Mouse (Mus musculus): ENCODE measurements around the gene Hip1r. TPM values are rescaled to one million over a fixed set of nuclear protein-coding genes. Genes with fewer than 3 reads are reported as not detected.

The Hip1r gene
- polyA plus RNA-seq, 1 experiment from 2014 or later = 16.7 TPM

DNA sequence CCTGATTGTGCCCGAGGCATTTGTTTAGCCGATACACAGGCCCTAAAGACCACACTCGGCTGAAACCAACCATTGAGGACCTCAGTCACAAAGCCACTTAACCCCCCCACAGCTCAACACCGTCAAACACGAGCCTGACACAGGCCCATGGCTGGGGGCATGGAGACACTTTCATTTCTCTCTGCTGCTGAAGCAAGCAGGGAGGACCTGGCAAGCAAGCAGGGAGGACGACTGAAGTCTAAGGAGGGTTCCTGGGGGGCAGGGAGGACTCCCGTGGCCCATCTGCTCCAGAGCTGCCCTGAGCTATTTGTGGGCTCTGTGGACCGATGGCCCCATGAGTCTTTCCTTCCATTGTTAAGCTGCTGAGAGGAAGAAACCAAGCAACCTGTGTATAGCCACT, 38.5 kb downstream of the Hip1r start:
- H3K4me1 ChIP-seq = peaks cover 76% of the 10 kb centered on the region
- no peaks in the 10 kb centered on the region for H3K9me3 ChIP-seq (replicated peaks)
- no peaks in the 10 kb centered on the region for H3K27me3 ChIP-seq (replicated peaks)
- H3K4me2 ChIP-seq = peak overlapping the region; percentile 67
- peak overlapping the region; percentile 85 for H3K27ac ChIP-seq
- WGBS (ENCODE audit: insufficient replicate concordance) = 28% methylated on average over 8 of the region's 8 CpGs
- peaks cover 39% of the 10 kb centered on the region for H3K36me3 ChIP-seq
- peak overlapping the region; percentile 45 for H3K9ac ChIP-seq
- H3K4me3 ChIP-seq = no peak overlapping the region
- no peak for ATAC-seq

DNA sequence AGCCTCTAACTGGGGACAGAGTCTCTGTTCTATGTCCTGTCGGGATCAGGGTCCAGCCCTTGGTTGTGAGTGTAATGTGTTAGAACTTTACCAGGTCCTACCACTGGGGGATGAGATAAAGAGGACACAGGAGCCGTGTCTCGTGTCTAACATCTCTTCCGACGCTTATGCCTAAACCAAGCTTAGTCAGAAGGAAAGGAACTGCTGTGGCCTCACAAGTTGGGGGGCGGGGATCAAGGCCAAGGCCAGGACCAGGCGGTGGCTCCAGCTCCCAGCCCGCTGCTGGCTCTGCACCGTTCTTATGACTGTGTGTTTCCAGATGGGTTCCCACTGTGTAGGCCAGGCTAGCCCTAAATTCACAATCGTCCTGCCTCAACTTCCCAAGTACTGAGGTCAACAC, 39.5 kb downstream of the Hip1r start:
- H3K27me3 ChIP-seq (replicated peaks) = no peaks in the 10 kb centered on the region
- H3K9ac ChIP-seq = no peak overlapping the region
- WGBS (ENCODE audit: insufficient replicate concordance) = 31% methylated on average over 10 of the region's 10 CpGs
- no peaks in the 10 kb centered on the region for H3K9me3 ChIP-seq (replicated peaks)
- H3K4me1 ChIP-seq = peaks cover 86% of the 10 kb centered on the region
- H3K4me2 ChIP-seq = peak overlapping the region; percentile 11; the same call in 1 of the 2 replicates
- H3K36me3 ChIP-seq = peaks cover 32% of the 10 kb centered on the region
- peak overlapping the region; percentile 85 for H3K27ac ChIP-seq
- H3K4me3 ChIP-seq = no peak overlapping the region
- no peak for ATAC-seq

- ATAC-seq = no peak
- no peak overlapping the region for H3K9ac ChIP-seq
- peaks cover 95% of the 10 kb centered on the region for H3K4me1 ChIP-seq
- WGBS (ENCODE audit: insufficient replicate concordance) = 61% methylated on average over 16 of the region's 16 CpGs
- H3K27me3 ChIP-seq (replicated peaks) = no peaks in the 10 kb centered on the region
- H3K27ac ChIP-seq = no peak overlapping the region
- H3K4me2 ChIP-seq = no peak overlapping the region
- peaks cover 25% of the 10 kb centered on the region for H3K36me3 ChIP-seq
- H3K9me3 ChIP-seq (replicated peaks) = no peaks in the 10 kb centered on the region
- no peak overlapping the region for H3K4me3 ChIP-seq
These were observed 40.3 kb downstream of the Hip1r start for GRCm38 (mm10) chr5:124013747-124014146.

- H3K4me2 ChIP-seq = no peak overlapping the region
- H3K4me1 ChIP-seq = peaks cover 99% of the 10 kb centered on the region
- peaks cover 21% of the 10 kb centered on the region for H3K36me3 ChIP-seq
- H3K27ac ChIP-seq = no peak overlapping the region
- H3K27me3 ChIP-seq (replicated peaks) = no peaks in the 10 kb centered on the region
- H3K9me3 ChIP-seq (replicated peaks) = no peaks in the 10 kb centered on the region
- no peak for ATAC-seq
- 88% methylated on average over 3 of the region's 3 CpGs for WGBS (ENCODE audit: insufficient replicate concordance)
- H3K4me3 ChIP-seq = no peak overlapping the region
- H3K9ac ChIP-seq = no peak overlapping the region
These were observed 40.8 kb downstream of the Hip1r start for GRCm38 (mm10) chr5:124014180-124014579.

DNA sequence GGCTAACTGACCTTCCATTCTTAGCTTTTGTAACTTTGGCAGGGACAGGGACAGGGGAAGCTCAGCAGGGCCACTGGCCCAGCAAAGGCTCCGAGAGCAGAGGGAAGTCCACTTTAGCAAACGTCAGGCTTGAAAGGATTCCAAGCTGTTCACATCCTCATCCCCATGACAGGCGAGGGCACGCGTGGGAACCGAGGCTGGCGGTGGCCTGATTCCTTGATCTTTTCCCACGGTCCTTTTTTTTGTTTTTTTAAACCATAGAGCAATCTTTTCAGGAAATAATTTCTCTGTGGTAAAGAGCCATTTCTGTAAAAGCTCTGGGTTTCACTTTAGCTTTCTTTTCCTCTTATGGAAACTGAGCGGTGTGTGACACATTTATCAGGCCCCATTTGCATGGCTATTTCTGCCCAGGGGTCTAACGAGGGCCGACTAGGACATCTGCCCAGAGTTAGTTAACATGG, 41.4 kb downstream of the Hip1r start:
- 59% methylated on average over 11 of the region's 11 CpGs for WGBS (ENCODE audit: insufficient replicate concordance)
- Histone ChIP-seq H3K4me1 (peaks cover 99% of the 10 kb centered on the region), H3K4me2 (no peak overlapping the region), H3K27ac (peak overlapping the region; percentile 36; the same call in 1 of the 2 replicates), H3K36me3 (peaks cover 15% of the 10 kb centered on the region), H3K9ac (no peak overlapping the region), H3K27me3 (replicated peaks) (no peaks in the 10 kb centered on the region), H3K9me3 (replicated peaks) (no peaks in the 10 kb centered on the region), H3K4me3 (no peak overlapping the region)
- no peak for ATAC-seq

DNA sequence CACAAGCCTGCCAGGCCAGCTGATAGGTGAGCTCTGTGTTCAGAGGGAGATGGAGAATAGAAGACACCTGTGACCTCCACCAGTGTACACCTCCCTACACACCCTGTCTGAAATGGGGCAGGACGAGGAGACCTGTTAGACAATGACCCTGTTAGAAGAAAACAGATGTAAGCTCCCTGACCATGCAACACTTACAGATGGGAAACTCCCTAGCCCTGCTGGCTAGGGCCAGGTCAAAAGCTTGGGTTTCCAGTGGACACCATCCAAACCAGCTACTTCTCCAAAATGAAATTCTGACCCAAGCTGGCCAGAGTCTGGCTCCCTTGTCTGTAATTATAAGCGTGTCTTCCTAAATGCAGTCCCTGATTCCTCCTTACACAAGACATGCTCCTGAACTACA, 42.3 kb downstream of the Hip1r start:
- Histone ChIP-seq H3K27ac (peak overlapping the region; percentile 27; the same call in 1 of the 2 replicates), H3K4me1 (peaks cover 98% of the 10 kb centered on the region), H3K36me3 (peaks cover 7% of the 10 kb centered on the region; the same call in 1 of the 2 replicates), H3K9me3 (replicated peaks) (no peaks in the 10 kb centered on the region), H3K27me3 (replicated peaks) (no peaks in the 10 kb centered on the region), H3K9ac (no peak overlapping the region), H3K4me3 (no peak overlapping the region), H3K4me2 (no peak overlapping the region)
- ATAC-seq = no peak
- whole genome bisulfite sequencing (ENCODE audit: insufficient replicate concordance) = 86% methylated on average over 2 of the region's 2 CpGs

GRCm38 (mm10) chr5:124016291-124016821, 42.9 kb downstream of the Hip1r start:
- Histone ChIP-seq H3K27me3 (replicated peaks) (no peaks in the 10 kb centered on the region), H3K27ac (peak overlapping the region; percentile 27; the same call in 1 of the 2 replicates), H3K4me2 (peak overlapping the region; percentile 18; the same call in 1 of the 2 replicates), H3K4me1 (peaks cover 98% of the 10 kb centered on the region), H3K9me3 (replicated peaks) (no peaks in the 10 kb centered on the region), H3K36me3 (peaks cover 12% of the 10 kb centered on the region), H3K9ac (peak overlapping the region; percentile 8; the same call in 1 of the 2 replicates), H3K4me3 (no peak overlapping the region)
- WGBS (ENCODE audit: insufficient replicate concordance) = 65% methylated on average over 7 of the region's 7 CpGs
- 0 out of 2 replicates have a peak, but pooled peaks have one; percentile 27 for ATAC-seq

- Histone ChIP-seq H3K36me3 (peaks cover 21% of the 10 kb centered on the region), H3K4me2 (peak overlapping the region; percentile 44), H3K27ac (peak overlapping the region; percentile 22), H3K4me3 (no peak overlapping the region), H3K9me3 (replicated peaks) (no peaks in the 10 kb centered on the region), H3K9ac (0 out of 2 replicates have a peak overlapping the region, but pooled peaks have one; percentile 7), H3K27me3 (replicated peaks) (no peaks in the 10 kb centered on the region), H3K4me1 (peaks cover 97% of the 10 kb centered on the region)
- ATAC-seq = no peak
- 56% methylated on average over 9 of the region's 9 CpGs for WGBS (ENCODE audit: insufficient replicate concordance)
These were observed 44.5 kb downstream of the Hip1r start for GRCm38 (mm10) chr5:124017941-124018340.

DNA sequence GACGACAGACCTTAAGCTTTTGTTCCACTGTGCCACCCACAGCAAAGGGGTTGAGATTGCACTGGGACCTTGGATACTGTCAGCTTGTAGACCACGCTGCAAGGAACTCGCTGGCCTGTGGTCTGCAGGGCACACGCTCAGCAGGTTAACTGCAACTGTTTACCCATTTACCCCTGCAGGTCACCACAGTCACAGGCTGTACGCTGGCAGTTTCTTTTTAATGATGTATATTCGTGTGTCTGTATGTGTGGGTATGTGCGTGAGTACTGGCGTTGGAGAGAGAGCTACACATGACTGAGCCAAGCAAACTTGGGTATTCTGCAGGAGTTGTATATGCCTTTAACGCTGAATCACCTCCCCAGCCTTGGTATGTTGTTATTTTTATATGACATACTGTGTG, 45.2 kb downstream of the Hip1r start:
- Histone ChIP-seq H3K27me3 (replicated peaks) (no peaks in the 10 kb centered on the region), H3K27ac (peak overlapping the region; percentile 22), H3K9ac (0 out of 2 replicates have a peak overlapping the region, but pooled peaks have one; percentile 5), H3K4me3 (no peak overlapping the region), H3K4me2 (peak overlapping the region; percentile 44), H3K4me1 (peaks cover 97% of the 10 kb centered on the region), H3K9me3 (replicated peaks) (no peaks in the 10 kb centered on the region), H3K36me3 (peaks cover 21% of the 10 kb centered on the region)
- 46% methylated on average over 9 of the region's 9 CpGs for WGBS (ENCODE audit: insufficient replicate concordance)
- ATAC-seq = no peak

DNA sequence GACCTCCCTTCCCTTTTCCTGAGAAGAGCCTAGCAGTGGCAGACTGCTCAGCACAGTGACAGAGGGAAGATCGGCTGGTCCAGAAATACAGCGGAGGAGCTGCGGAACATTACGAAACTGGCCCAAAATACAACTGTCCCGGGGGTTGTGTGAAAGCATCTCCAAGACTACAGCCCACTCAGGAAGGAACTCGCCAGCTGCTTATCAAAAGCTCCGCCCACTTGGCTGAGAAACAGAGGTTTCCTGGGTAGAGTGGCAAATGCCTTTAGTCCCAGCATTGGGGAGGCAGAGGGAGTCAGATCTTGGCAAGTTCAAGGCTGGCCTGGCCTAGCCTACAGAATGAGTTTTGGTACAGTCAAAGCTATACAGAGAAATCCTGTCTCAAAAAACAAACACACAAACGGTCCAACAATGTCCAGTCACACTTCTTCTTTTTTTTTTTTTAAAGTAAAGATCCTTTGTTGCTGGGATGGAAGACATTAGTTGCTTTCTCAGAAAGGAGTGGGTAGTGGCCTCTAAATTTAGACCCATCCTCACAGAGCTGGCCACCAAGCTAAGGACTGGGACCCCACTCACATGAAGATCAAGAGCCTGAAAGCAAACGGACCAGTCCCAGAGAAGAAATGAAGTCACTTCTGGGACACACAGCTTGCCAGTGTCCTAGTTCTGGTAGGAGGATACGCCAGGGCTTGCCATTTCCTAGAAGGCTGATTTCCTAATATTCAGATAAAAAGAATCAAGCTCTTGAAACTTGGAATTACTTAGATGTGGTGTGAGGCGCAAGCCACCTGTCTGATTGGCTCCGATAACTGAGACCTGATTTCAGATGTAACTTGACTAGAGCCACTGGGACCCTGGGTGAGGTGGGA, 46.2 kb downstream of the Hip1r start:
- peaks cover 21% of the 10 kb centered on the region for H3K36me3 ChIP-seq
- ATAC-seq = peak; percentile 53
- peak overlapping the region; percentile 25; the same call in 1 of the 2 replicates for H3K9ac ChIP-seq
- WGBS (ENCODE audit: insufficient replicate concordance) = 31% methylated on average over 12 of the region's 12 CpGs
- peak overlapping the region; percentile 22 for H3K27ac ChIP-seq
- H3K4me1 ChIP-seq = peaks cover 97% of the 10 kb centered on the region
- no peaks in the 10 kb centered on the region for H3K9me3 ChIP-seq (replicated peaks)
- peak overlapping the region; percentile 44 for H3K4me2 ChIP-seq
- H3K27me3 ChIP-seq (replicated peaks) = no peaks in the 10 kb centered on the region
- no peak overlapping the region for H3K4me3 ChIP-seq

GRCm38 (mm10) chr5:124021148-124021547, 47.7 kb downstream of the Hip1r start:
- Histone ChIP-seq H3K4me2 (no peak overlapping the region), H3K27me3 (replicated peaks) (no peaks in the 10 kb centered on the region), H3K4me3 (no peak overlapping the region), H3K4me1 (peaks cover 98% of the 10 kb centered on the region), H3K9me3 (replicated peaks) (no peaks in the 10 kb centered on the region), H3K36me3 (peaks cover 35% of the 10 kb centered on the region), H3K27ac (peak overlapping the region; percentile 83), H3K9ac (no peak overlapping the region)
- WGBS (ENCODE audit: insufficient replicate concordance) = 61% methylated on average over 11 of the region's 11 CpGs
- no peak for ATAC-seq

- H3K27ac ChIP-seq = peak overlapping the region; percentile 83
- ATAC-seq = no peak
- H3K36me3 ChIP-seq = peaks cover 34% of the 10 kb centered on the region
- 65% methylated on average over 11 of the region's 11 CpGs for WGBS (ENCODE audit: insufficient replicate concordance)
- H3K4me1 ChIP-seq = peaks cover 98% of the 10 kb centered on the region
- H3K27me3 ChIP-seq (replicated peaks) = no peaks in the 10 kb centered on the region
- H3K9ac ChIP-seq = peak overlapping the region; percentile 62
- peak overlapping the region; percentile 66 for H3K4me2 ChIP-seq
- peak overlapping the region; percentile 30 for H3K4me3 ChIP-seq
- H3K9me3 ChIP-seq (replicated peaks) = no peaks in the 10 kb centered on the region
These were observed 48.3 kb downstream of the Hip1r start for GRCm38 (mm10) chr5:124021701-124022100.

All from liver, embryonic 12.5 days (tissue).